ENCODE assay signal across 9 mouse cellular contexts in the genomic region with DNA sequence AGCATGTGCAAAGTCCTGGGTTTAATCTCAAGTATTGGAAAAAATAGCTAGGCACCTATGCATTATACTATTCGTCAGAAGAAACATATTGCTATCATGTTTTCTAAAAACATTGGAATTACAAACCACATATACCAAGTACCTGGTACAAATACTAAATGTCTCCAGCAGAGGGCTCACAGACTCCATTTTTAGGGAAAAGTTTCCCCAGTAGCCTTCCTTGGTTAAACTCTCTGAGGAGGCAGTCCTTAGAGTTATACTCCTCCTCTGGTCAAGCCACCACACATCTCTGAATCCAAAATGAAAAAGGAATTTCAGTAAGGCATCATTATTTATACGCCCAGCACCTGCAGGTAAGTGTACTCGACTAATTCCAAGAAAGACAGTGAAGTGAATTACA.
DNase-seq lines count a peak whose midpoint lies in the region; ATAC-seq lines count a peak whose summit lies in the region.
"Had no signal": no experiment of that assay in that cellular context is flagged by ENCODE, and none has a peak within 500 bp of the region (broad histone marks: within the 10 kb centered on the region; RNA-seq: fewer than 3 reads in every experiment).

No protein-coding gene starts in this region.

- no peaks in the 10 kb centered on the region for H3K4me1 ChIP-seq in kidney, embryonic 15.5 days
- no peaks in the 10 kb centered on the region for H3K4me1 ChIP-seq in limb, embryonic 11.5 days (ENCODE audit: control insufficient read depth, insufficient read depth, low read length)
- H3K4me1 ChIP-seq: embryonic facial prominence, embryonic 12.5 days had no signal

- no peak overlapping the region for H3K4me2 ChIP-seq in kidney, embryonic 15.5 days
- H3K4me2 ChIP-seq in limb, embryonic 11.5 days (ENCODE audit: low read depth, severe bottlenecking), result no peak overlapping the region
- H3K4me2 ChIP-seq: embryonic facial prominence, embryonic 12.5 days had no signal

- no peak overlapping the region for H3K27ac ChIP-seq in kidney, embryonic 15.5 days
- no peak overlapping the region for H3K27ac ChIP-seq in limb, embryonic 11.5 days (replicated peaks; ENCODE audit: low read depth, low read length)
- H3K27ac ChIP-seq: embryonic facial prominence, embryonic 12.5 days had no signal

- H3K4me3 ChIP-seq in kidney, embryonic 15.5 days (replicated peaks), result no peak overlapping the region
- no peak overlapping the region for H3K4me3 ChIP-seq in limb, embryonic 11.5 days (ENCODE audit: low read depth, low read length)
- H3K4me3 ChIP-seq: embryonic facial prominence, embryonic 12.5 days had no signal

- no peaks in the 10 kb centered on the region for H3K36me3 ChIP-seq in kidney, embryonic 15.5 days
- H3K36me3 ChIP-seq in limb, embryonic 11.5 days (ENCODE audit: control insufficient read depth, insufficient read depth, low read length), result no peaks in the 10 kb centered on the region
- H3K36me3 ChIP-seq: embryonic facial prominence, embryonic 12.5 days had no signal

- DNase-seq in thymus, postnatal 4 days, result peak; percentile 15
- no peak for DNase-seq in thymus, postnatal 10 days (ENCODE audit: low spot score in 2 of 2)
- peak; percentile 23 for DNase-seq in cerebellum, adult 11-12 months
- DNase-seq in limb, embryonic 11.5 days (ENCODE audit: low spot score), result peak; percentile 62
- peak; percentile 29 for DNase-seq in retina, postnatal 7 days (ENCODE audit: low read depth, low spot score)

- H3K27me3 ChIP-seq in kidney, embryonic 15.5 days, result no peaks in the 10 kb centered on the region
- no peaks in the 10 kb centered on the region for H3K27me3 ChIP-seq in limb, embryonic 11.5 days (ENCODE audit: control insufficient read depth, insufficient read depth, low read length)
- H3K27me3 ChIP-seq: embryonic facial prominence, embryonic 12.5 days had no signal

- peak; percentile 99 for ATAC-seq in frontal cortex, adult (ENCODE audit: low TSS enrichment)
- peak; percentile 67 for ATAC-seq in kidney, embryonic 15.5 days (replicated peaks; ENCODE audit: low FRiP score)
- 0 out of 2 replicates have a peak, but pooled peaks have one; percentile 39 for ATAC-seq in limb, embryonic 11.5 days (ENCODE audit: insufficient number of reproducible peaks, low FRiP score, low TSS enrichment, low read depth)
- no peak for ATAC-seq in erythroid progenitor cell, adult 5-6 weeks (replicated peaks; ENCODE audit: low FRiP score, poor library complexity, severe bottlenecking)

- H3K9ac ChIP-seq in kidney, embryonic 15.5 days, result no peak overlapping the region
- no peak overlapping the region for H3K9ac ChIP-seq in limb, embryonic 11.5 days (ENCODE audit: low read length)
- H3K9ac ChIP-seq: embryonic facial prominence, embryonic 12.5 days had no signal

- 30% methylated on average over 3 of the region's 3 CpGs for WGBS in kidney, embryonic 15.5 days
- WGBS in limb, embryonic 11.5 days, result 31% methylated on average over 3 of the region's 3 CpGs

- H3K9me3 ChIP-seq in kidney, embryonic 15.5 days (replicated peaks), result no peaks in the 10 kb centered on the region
- H3K9me3 ChIP-seq in limb, embryonic 11.5 days (ENCODE audit: control insufficient read depth, low read length), result no peaks in the 10 kb centered on the region
- H3K9me3 ChIP-seq: embryonic facial prominence, embryonic 12.5 days had no signal

Comparison
In these comparisons a context has a peak if more than half of its experiments do, and no peak if none do; other contexts are left out.
1. DNase-seq: peak in thymus, postnatal 4 days (single experiment), cerebellum, adult 11-12 months (single experiment), limb, embryonic 11.5 days (single experiment) and retina, postnatal 7 days (single experiment); none in thymus, postnatal 10 days (0 of 2).